Mouse (Mus musculus) ovary, postnatal 36 days (tissue): ENCODE results near the gene Adssl1.

Experiments
- DNase-seq: peaks from one replicate; pipeline ENCODE4 v3.0.0; 2022; ENCODE audit warnings: low spot score, mixed read lengths

Gene Adssl1

DNA sequence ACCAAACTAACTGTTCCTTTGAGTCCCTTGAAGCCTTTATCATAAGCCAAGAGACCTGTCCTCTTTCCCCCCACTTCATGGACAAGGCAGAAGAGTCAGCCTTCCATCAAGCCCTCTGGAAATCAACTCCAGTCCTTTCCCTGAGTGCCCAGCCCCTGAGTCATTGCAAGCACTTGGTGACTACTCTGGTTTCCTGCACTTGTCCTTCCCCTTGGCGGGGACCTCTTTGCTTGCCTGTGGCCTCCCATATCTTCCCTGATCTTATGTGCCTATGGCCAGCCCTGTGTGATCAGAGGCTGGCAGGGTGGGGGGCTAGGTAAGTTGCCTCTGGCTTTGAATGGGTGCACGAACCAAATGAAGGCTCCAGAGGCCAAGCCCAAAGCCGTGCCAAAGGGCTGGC lies 2.1 kb downstream of the Adssl1 start:
- DNase-seq: no peak

DNA sequence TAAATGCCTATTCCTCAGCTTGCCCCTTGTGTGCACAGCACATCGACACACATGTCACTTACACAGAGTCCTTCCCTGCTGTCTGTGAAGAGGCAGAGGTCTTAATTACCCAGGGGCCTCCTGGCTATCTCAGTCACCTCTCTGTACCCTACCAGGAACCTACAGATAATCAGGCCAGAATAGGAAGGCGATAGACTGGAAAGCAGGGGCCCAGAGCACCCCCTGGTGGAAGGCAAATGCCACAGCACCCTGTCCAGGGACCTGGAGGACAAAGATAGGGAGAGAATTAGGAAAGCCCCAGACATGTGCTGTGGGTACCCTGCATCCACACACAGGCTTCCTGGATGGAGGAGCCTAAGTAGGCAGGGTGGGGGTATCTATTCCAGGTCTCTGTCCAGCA lies 3.9 kb downstream of the Adssl1 start:
- peak; percentile 42 for DNase-seq

GRCm38 (mm10) chr12:112625700-112626099 lies 5.9 kb downstream of the Adssl1 start:
- DNase-seq: no peak

- no peak for DNase-seq
These were observed 6.6 kb downstream of the Adssl1 start for GRCm38 (mm10) chr12:112626455-112626854.

- DNase-seq: no peak
These were observed 7.4 kb downstream of the Adssl1 start for GRCm38 (mm10) chr12:112627097-112627881.

- no peak for DNase-seq
These were observed 8.4 kb downstream of the Adssl1 start for GRCm38 (mm10) chr12:112628197-112628596.

DNA sequence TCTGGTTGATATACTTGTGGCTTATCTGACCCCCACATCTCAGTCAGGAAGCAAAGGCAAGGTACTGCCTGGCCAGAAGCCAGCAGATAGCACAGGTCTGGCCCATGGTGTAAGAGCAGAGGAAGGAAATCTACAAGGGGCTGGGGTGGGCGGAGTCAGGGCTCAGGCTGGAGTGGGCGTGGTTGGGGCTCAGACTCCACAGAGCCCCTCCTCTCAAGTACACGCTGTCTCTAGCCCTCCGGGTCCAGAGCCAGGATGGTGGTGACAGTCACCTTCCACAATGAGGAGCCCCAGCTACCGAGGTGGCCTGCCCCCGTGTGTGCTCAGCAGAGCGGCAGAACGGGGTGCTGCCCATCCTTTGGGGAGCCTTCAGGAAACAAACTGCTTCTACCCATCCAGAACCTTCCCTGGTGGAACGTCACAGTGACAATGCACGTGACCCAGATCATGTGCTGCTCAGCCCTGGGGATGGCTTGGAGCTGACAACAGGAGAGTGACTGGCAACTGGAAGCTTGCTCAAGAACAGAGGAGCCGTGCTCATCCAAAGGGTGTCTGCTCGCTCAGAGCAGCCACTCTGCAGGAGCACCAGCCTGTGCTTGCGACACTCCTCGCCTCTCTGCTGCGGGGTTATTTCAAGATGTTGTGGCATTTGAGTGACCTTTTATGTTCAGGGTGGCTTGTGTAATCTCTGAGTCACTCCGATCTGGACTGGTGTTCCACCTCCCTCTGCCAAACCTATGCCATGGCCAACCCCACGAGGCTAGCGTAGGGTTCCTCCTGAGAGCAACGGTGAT lies 9.3 kb downstream of the Adssl1 start:
- DNase-seq: peak; percentile 19

- DNase-seq: no peak
These were observed 10.2 kb downstream of the Adssl1 start for GRCm38 (mm10) chr12:112630029-112630428.

DNA sequence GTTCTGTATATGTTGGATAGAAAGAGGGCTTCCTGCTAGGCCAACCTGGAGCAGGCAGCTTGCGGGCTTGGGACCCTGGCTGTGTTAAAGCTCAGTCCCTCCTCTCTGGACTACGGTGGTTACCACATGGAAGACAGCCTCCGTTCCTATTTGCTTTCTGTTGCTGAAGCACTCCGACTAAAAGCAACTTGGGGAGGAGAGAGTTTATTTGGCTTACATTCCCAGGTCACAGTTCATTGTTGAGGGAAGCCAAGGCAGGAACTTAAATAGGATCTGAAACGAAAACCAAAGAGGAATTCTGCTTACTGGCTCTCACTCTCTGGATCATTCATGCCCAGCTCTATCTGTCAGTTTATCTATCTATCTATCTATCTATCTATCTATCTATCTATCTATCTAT lies 11.0 kb downstream of the Adssl1 start:
- no peak for DNase-seq

- no peak for DNase-seq
These were observed 11.6 kb downstream of the Adssl1 start for GRCm38 (mm10) chr12:112631472-112631871.

- DNase-seq: no peak
These were observed 12.4 kb downstream of the Adssl1 start for GRCm38 (mm10) chr12:112632084-112632777.

- no peak for DNase-seq
These were observed 13.1 kb downstream of the Adssl1 start for GRCm38 (mm10) chr12:112632907-112633306.

DNA sequence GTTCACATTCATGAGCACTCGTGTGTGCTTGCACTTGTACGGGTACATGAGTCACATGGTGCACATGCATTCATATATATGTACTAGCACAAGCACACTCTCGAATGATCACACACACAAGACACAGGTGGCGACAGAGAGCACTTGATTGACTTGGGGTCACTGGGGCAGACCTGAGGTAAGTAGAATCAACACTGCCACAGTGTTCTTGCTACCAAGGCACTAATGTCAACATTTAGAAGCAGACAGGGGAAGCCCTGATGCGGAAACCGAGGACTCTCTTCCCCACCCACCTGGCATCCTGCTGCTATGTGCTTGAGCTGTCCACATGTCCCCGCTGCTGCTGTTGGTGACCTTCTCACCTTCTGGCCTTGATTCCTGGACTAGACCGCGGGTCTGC lies 13.8 kb downstream of the Adssl1 start:
- no peak for DNase-seq

DNA sequence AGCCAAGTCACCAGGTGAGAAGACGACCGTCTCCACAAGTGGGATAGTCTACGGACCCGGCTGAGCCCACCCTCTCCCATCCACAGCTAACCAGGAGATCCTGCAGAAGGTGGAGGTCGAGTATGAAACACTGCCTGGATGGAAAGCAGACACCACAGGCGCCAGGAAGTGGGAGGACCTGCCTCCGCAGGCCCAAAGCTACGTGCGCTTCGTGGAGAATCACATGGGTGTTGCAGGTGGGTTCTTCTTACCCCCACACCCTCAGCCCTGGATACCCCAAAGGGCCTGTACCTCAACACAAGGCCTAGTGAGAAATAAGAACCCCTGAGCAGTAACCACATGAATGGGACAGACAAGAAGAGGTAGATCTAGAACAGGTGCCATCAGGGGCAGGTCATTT lies 19.7 kb downstream of the Adssl1 start:
- no peak for DNase-seq

- no peak for DNase-seq
These were observed 23.3 kb downstream of the Adssl1 start for GRCm38 (mm10) chr12:112643126-112643525.

- DNase-seq: peak; percentile 99
These were observed 24.5 kb downstream of the Adssl1 start, which contains the start of gene Siva1 for GRCm38 (mm10) chr12:112644180-112644854. TSS of gene Siva1 (plus strand) at chr12:112644679.

DNA sequence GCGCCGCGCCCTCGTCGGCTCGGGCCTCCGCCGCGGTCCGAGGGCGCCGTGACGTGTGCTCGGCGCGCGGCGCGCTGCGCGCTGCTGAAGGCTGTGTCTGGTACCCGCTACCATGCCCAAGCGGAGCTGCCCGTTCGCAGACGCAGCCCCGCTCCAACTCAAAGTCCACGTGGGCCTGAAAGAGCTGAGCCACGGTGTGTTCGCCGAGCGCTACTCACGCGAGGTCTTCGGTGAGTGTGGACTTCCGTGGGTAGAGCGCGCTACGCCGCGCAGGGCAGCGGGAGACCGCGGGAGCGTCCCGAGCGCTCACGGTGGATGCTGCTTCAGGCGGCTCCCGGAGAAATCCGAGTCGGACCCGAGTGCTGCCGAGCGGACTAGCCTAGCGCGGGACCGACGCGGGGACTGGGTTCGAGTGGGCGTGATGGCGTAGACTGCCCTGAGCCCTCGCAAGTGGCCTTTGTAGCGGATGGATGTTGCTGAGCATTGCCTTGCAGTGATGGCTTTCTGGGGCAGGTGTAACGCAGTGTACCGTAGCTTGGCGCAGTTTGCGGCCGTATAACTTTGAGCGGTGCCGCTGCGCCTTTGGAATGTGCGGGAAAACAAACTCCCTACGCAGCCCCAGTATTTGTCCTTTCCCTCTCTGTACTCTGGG lies 25.1 kb downstream of the Adssl1 start:
- no peak for DNase-seq

- no peak for DNase-seq
These were observed 26.3 kb downstream of the Adssl1 start for GRCm38 (mm10) chr12:112646139-112646538.

- no peak for DNase-seq
These were observed 28.2 kb downstream of the Adssl1 start for GRCm38 (mm10) chr12:112648081-112648480.

DNA sequence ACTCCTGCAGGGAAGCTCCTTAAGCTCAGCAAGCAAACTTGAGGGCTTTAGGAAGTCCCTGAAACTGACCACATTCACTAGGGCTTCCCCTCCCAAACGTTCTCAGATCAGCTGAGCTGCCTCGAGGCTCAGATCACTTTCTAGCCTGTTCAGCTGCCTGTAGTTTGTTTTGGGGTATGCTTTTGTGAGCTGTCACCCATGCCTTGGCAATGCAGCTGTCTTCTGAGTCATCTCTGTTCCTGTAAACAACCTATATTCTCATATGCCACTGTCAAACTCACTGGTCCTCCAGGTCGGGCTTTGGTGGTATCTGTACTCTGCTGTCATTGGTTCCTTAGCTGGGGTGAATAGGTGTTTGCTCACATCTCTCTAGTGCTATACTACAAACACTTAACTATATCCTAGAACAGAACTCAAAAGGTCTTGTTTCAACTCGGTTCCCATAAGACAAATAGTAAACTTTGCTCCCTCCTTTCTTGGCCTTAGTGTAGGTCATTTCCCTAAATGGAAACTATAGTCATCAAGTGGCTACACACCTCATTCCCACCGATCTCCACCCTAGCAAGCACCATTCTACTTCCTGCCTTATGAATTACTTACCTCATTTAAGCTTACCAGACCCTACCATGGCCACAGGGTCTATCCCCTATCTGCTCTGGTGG lies 32.1 kb downstream of the Adssl1 start:
- DNase-seq: no peak
